Mouse (Mus musculus) ZHBTc4 (cell line): ENCODE measurements around the gene Mark3.

Experiments used
- DNase-seq: peaks from one replicate; pipeline ENCODE4 v3.0.0-alpha.2; 2011; ENCODE audit warnings: low read depth, low spot score

Mark3 gene

DNA sequence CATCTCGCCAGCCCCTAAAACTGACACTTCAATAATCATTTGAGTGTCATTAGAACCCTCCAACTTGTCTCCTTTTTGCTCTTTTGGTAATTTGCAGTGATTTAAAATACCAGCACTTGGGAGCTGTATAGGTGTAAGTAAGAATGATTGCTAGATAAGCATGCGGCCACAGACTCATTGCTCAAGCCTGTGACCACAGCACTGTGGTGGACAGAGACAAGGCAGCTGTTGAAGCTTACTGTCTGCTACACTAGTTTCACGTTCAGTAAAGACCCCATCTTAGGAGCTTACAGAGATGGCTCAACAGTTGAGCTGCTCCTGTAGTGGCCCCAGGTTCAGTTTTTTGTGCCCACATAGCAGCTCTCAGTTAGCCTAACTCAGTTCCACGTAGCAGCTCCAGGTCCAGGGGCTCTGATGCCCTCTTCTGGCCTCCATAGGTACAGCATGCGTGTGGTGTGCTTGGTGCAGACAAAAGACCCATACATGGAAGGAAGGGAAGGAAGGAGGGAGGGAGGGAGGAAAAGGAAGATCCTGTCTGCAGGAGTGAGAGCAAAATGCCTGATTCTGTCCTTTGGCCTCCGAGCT lies 73.8 kb downstream of the Mark3 start:
- peak; percentile 82 for DNase-seq

DNA sequence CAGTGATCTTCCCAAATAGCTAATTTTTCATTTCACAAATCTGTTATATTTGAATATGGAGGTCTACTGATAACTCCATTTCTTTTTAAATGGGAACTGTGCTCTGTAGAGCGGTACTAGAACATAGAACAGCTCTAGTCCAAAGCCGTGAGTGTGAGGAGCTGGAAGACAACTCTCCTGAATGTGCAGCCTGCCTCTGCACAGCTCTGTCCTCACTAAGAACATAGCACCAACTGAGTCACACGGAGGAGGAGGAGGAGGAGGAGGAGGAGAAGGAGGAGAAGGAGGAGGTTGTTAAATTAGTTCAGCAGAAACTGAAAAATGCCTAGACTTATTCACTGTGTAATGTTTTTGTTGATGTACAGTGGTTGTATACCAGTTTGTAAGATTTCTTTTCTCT lies 78.6 kb downstream of the Mark3 start:
- DNase-seq = no peak

DNA sequence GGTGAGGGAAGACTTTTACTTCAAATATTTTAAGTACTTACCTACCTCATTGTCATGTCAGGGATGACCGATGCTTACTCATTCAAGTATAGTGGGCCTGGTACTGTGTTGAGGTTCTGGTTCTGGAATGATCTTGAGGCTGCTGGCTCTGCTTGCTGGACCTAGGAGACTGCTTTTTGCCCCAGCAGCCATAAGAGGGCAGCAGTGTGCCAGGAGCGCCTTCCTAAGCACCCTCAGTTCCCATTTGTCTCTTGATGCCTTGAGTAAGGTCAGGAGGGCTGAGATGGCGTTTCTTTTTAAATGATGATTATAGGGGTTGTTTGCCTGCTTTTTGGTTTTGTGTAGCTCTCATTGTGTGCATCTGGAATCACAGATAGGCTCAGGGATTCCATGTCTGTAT lies 79.1 kb downstream of the Mark3 start:
- peak; percentile 80 for DNase-seq

DNA sequence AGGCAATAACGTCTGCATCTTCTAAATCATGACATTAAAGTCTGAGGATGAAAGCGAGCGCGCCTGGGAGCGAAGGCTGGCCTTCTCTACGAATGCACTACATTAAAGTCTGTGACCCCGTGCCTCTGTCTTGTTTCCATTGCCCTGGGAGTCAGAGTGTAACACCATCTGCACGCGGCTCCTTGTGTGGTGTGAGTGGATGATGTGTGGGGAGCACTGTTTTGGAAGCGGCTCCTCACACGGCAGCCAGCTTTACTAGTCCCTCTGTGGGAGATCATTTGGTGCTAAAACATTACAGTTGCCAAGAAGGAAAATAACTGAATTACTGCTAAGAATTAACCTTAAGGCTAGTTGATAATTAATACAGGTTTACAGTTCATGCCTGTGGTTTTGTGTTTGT lies 81.4 kb downstream of the Mark3 start:
- no peak for DNase-seq

DNA sequence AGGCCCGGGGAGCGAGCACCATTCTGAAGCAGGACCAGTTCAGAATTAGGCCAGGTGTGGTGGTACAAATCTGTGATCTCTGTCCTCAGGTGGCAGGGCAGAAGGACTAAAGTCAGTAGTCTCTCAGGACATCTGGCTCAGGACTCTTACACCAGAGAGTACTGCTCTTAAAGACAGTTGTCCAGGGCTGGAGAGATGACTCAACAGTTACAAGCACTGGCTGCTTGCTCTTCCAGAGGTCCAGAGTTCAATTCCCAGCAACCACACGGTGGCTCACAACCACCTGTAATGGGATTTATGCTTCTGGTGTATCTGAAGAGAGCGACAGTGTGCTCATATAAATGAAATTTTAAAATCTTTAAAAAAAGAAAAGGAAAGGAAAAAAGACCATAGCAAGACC lies 85.0 kb downstream of the Mark3 start:
- DNase-seq = no peak

DNA sequence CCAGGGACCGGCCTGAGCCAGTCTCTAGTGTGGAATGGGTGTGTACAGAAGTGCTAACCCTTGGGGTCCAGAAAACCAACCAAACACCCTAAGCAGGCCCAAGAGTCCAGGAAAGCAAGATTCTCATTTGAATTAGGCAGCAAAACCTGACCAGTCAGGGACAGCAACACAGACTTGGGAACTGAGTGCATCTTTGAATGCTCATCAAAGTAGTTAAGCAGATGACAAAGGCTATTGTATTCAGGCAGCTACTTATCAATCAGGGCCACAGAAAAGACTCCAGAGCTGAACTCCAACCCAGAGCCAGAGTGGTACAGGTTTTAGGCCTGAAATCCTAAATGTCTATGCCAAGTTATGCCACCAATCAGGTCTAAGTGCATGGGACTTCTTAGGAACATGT lies 86.3 kb downstream of the Mark3 start:
- DNase-seq = peak; percentile 59

DNA sequence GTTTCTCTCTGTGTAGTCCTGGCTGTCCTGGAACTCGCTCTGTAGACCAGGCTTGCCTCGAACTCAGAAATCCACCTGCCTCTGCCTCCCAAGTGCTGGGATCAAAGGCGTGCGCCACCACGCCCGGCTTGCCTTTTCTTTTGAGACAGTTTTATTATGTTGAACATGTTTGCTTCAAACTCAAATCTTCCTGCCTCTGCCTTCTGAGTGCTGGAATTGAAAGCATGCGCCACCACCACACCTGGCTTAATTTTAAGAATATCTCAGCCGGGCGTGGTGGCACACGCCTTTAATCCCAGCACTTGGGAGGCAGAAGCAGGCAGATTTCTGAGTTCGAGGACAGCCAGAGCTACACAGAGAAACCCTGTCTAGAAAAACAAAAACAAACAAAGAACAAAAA lies 87.2 kb downstream of the Mark3 start:
- peak; percentile 92 for DNase-seq

DNA sequence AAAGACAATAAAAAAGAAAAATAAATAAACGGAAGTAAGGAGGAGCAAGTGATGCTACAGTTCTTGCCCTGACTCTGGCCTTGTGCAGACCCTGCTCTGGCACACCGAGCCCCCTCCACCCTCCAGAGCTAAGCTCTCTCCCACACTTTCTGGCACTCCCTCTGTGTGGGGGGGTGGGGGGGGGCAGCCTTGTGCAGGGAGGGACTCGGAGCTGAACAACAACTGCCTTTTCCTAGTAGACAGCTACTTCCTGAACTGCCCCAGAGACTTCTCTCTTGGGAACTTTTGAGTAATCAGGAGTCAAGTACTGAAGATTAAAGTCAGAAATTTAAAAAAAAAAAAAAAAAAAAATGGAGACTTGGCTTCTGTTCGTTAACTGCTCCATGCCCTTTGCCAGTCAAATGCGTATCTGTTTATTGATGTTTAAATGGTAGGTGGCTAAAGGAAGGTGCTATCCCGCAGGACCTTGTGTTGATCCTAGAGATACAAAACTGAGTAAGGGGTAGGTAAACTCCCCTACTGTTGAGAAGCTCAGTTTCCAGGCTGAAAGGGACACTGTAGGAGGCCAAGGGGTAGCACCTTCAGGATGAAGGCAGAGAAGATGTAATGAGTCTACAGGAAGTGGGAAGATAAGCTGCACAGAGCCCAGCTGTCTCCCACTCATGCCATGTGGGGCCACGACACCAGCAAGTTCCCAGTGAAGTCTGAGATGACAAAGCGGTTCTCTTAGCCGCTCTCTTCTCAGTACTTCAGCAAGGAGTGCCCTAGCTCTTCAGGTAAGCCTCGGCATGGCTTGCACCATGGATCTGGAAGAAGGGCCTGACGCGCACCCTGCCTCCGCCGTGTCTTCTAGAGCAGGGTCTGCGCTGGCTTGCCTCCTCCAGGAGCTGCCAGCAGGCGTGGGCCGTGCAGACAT lies 89.2 kb downstream of the Mark3 start:
- no peak for DNase-seq

DNA sequence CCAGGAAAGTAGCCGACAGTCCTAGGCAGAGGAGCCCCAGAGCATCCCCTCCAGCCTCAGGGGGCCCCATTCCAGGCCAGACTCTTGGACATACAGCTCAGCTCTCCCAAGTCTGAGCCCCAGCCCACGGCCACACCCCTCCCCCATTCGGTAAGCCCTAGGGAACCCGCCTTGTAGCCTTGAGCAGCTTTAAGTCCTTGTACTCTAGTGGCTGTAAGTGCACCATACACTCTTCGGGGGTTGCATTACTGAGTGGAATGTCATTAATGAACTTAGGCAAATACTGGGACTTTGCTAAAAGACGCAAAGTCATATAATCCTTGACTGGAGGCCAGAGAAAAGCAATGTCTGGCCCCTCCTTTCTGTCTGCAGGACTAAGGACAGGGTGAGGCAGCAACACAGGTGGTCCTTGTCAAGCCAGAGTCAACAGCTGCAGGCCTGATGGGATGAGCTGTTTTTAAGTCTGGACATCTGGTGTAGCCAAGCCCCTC lies 89.9 kb downstream of the Mark3 start:
- peak; percentile 83 for DNase-seq

DNA sequence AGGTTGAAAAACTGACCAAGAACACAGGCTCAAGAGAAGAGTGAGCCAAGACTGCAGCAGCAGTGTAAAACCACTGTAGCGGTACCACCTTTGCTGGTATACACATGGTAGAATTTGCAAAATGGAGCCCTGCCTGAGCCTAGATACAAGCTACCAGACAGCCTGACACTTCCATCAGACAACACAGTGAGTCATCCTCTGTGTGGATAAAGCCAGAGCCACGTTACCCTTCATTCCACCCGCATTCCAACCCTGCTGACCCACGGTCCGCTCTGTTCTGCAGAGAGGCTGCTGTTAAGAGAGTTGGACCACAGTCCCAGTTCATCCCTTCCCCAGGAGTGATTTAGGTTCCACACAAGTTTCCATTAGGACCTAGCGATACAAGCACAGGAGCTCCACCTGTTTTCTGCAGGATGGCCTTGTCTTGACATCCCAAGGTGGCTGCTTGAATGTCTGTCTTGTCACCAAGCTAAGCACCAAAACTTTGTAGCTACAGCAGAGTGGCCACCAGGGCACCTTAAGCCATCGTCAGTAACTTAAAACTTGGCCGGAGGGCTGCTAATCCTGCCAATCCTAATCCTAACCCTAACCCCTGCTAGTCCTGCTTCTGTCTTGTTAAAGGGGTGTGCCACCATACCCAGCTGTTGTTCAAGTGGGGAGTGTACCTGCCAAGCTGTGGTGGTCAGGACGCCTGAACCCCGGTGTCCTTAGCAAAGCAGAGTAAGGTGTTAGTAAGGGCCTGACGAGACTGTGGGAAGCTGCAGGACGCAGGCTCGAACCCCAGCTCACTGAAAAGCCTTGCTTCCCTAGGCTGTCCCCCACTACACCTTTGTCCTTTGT lies 90.9 kb downstream of the Mark3 start:
- no peak for DNase-seq

DNA sequence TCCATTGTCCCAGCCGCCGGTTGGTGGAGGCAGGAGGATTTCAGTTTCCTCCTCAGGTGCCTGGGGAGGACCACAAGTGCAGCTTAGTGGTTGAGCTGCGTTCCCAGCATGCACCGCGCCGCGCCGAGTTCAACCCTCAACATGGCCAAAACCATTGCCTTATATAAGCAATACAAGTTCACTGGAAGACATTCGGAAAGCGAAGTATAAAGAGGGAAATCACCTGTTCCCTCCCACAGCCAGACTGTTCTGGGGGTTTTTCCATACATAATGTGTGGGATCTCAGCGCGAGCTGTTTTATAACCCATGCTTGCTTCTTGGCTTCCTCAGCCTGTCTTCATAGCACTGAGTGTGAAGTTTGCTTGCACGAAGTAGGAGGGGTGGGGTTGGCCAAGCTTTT lies 92.1 kb downstream of the Mark3 start:
- DNase-seq = no peak

DNA sequence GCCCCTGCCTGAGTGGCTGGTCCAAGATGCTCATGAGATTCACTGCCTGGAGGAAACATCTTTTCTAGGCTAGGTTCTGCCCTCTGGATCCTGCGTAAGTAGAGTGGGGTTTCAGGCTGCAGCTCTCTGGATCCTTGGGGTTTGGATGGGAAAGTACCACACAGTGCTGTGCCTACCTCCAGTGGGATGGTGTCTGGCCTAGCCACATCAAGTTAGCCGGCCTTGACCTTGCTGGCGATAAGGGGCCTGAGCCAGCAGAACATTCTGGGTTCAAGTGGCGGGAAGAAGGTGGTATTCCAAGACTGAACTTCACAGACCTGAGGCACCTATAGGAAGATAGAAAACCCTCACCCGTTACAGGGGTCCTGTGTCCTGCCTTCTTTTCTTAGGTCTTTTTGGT lies 93.1 kb downstream of the Mark3 start:
- DNase-seq = no peak

DNA sequence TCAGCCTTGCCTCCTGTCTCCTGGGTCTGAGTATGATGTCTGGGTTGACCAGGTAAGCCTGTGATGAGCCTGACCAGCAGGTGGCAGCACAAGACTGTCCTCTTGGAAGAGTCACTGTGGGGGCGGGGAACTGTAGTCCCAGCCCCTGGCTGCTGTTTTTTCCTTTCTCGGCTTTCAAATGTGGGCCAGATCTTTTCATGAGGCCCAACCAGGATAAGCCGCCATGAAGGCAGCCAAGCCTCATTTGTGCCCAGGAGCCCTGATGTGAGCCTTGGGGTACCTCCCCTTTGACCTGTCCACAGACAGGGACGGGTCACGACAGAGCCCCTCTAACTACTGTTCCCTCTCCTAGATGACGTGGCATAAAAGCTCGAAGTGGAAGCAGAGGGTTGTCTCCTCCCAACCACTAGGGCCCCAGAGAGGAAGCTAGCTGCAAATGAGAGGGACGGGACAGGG lies 94.2 kb downstream of the Mark3 start:
- peak; percentile 96 for DNase-seq

DNA sequence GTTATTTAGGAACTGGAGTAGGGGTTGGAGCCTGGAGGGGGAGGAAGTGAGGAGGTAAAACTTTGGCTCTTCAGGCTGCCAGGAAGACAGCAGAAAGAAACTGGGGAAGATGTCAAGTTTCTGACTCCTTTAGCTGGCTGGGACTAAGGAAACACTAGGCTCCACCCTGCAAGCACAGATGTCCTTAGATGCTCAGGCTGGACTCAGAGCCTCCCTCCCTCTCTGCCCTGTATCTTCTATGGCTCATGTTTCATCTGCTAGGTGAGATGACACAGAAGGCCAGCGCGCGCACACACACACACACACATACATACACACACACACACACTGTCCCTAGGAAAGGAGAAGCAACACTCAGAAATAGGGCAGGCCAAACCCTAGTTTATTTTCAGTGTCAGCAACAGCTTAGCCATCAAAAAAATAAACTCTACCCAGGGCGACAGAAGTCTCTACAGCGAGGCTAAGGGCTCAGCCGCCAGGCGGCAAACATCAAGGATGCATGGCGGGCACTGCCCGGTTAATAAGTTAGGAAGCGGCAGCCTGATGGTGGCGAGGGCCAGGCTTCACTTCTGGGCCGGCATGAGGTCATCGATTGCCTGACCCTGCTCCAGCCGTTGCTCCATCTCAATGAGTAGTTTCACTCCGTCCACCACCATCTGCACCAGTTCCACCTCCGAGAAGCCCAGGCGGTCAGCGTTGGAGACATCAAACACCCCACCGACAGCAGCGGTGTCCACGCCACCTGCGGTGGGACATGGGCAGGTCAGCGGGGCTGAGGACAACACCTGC lies 94.9 kb downstream of the Mark3 start:
- DNase-seq = no peak

DNA sequence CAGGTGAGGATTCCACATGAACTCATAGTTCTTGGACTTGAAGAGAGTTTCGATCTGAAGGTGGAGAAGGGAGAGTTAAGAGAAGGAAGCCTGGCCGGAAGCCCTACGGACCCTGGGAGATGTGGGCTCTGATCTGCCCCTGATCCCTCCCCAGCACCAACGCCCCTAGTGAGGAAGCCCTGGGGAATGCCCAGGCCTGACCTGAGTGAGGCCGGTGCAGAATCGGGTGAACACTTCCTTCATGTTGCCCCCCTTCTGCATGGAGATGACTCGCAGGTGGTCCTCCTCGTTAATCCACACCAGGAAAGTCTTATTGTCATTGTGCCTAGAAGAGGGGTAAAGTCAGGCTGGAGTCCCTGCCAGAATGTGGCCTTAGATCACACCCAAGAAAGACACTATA lies 95.6 kb downstream of the Mark3 start:
- no peak for DNase-seq

DNA sequence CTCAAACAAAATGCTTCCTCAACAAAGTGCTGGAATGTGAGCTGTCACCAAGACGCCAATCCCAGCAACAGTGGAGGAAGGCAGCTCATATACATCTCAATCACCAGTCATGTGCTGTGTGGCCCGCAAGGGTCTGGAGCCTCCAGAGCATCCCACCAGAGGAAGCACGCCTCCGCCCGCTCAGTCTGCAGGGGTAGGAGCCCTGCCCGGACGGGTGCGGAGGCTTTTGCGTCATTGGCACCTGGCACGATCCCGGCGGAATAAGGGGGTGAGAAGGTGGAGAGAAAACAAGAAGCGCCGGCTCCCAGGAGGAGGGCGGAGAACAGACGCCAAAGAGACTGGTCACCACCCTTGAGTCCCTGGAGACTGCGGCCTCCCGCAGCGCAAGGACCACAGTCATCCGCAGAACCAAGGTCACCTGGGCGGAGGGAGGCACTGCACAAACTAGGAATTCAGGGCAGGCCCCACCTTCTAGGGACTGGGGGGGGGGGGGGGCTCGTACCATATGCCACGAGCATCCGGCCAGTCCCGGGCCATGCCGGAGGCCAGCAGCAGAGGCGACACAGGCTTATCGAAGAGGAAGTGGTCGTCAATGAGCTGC lies 96.1 kb downstream of the Mark3 start:
- DNase-seq = peak; percentile 95

DNA sequence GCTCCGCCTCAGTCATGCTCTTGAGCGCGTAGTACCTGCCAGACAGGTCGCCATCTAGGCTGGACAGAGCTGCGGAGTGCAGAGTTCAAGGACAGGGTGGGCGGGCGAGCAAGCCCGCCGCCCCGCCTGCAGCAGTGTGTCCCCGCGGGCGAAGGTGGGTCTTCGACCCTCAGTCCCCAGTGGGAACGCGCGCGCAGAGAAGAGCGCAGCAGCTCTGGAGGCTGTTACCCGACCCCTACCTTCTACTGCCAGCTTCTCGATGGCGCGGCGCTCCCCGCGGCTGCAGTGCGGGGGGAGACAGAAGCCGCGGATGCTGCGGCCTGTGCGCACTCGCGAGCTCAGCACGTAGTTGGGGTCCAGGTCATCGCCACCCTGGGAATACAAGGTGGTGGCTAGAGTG lies 96.7 kb downstream of the Mark3 start:
- peak; percentile 80 for DNase-seq

DNA sequence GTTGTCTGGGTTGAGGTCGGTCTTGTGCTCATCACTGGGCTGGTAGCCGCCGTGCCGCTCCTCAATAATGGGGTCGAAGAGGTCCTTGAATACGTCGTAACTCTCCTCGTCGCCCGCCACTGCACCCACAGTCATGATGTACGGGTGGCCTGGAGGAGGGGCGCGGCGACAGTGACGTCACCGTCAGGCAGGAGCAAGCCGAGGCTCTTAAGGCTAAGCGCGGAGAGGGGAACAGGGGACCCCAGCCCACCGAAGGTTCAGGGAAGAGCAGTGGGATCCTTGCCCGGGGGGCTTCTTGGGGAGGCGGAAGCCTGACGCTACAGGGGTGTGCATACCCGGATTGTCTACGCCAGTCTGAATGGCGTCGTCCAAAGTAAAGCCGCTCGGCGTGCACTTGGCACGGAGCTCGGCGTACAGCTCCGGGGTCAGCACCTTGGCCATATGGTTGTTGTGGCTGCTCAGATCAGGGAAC lies 97.1 kb downstream of the Mark3 start:
- DNase-seq = peak; percentile 71

DNA sequence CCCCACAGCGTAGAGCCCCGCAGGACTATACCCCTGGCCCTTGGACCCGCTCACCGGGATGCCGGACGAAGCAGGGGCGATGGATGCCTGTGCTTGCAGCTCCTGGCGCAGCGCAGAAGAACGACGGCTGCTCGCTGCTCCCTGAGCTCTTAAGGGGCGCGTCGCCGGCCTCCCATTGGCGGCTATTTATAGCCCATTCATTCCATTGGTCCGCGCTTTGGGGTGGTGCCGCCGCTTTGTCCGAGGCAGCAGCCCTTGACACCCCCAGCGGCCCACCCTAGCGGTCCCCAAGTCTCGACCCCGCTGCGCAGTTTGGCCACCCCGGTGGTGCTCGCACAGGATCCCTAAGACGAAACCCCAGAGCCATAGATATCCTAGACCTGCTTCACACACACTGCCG lies 97.9 kb downstream of the Mark3 start, which contains the start of gene Ckb:
Gene Ckb, minus strand, starts transcription at position 163 of the 400 bp plus-strand sequence.
- peak; percentile 93 for DNase-seq

DNA sequence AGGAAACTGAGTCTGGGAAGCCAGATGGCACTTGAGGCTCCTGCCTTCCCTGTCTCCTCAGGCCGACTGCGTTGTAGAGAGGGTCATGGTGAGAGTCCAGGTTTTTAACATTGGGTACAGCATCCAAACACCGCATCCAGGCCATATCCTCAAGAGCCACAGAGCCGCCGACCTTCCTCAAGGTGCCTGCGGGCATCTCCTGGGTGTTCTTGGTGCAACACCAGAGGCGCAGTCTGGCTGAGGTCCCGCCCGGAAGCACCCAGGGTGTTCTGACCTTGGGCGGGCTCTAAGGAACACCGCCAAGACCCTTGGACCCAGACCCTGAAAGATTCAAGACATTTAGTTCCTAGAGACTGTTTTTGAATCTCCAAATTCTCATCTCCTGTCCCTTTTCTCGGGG lies 98.3 kb downstream of the Mark3 start:
- DNase-seq = peak; percentile 81
